Comparison of ENCODE assay signal across 9 mouse cellular contexts in genomic region chr11:62789617-62789936, GRCm38 (mm10). TPM values are rescaled to one million over a fixed set of nuclear protein-coding genes. Genes with fewer than 3 reads are reported as not detected.
DNase-seq lines count a peak whose midpoint lies in the region; ATAC-seq and TF ChIP-seq lines count a peak whose summit lies in the region.
"Had no signal": no experiment of that assay in that cellular context is flagged by ENCODE, and none has a peak within 500 bp of the region (broad histone marks: within the 10 kb centered on the region; RNA-seq: fewer than 3 reads in every experiment).

No protein-coding gene starts in this region.

- peak overlapping the region; percentile 60 for H3K4me3 ChIP-seq in heart, embryonic 11.5 days (ENCODE audit: low read depth, low read length)
- H3K4me3 ChIP-seq in E14TG2a.4 (replicated peaks; ENCODE audit: low read length) = peak overlapping the region; percentile 85
- H3K4me3 ChIP-seq in forebrain, embryonic 14.5 days (ENCODE audit: low read depth, low read length) = peak overlapping the region; percentile 60
- H3K4me3 ChIP-seq in liver, embryonic 14.5 days (ENCODE audit: insufficient read depth in 1 of 2, low read depth in 2 of 2, low read length in 2 of 2) = peak overlapping the region; percentile 49 to 70

- H3K36me3 ChIP-seq in heart, embryonic 11.5 days (ENCODE audit: control insufficient read depth, insufficient read depth, low read length) = peaks cover 1% of the 10 kb centered on the region; the same call in 1 of the 2 replicates
- no peaks in the 10 kb centered on the region for H3K36me3 ChIP-seq in E14TG2a.4 (ENCODE audit: insufficient read depth, low read length)
- peaks cover 10% of the 10 kb centered on the region for H3K36me3 ChIP-seq in forebrain, embryonic 14.5 days (ENCODE audit: control insufficient read depth, insufficient read depth, low read length)
- no peaks in the 10 kb centered on the region for H3K36me3 ChIP-seq in liver, embryonic 14.5 days (replicated peaks; ENCODE audit: control insufficient read depth, insufficient read depth, low read depth)

- peak overlapping the region; percentile 76 for H3K4me2 ChIP-seq in heart, embryonic 11.5 days
- H3K4me2 ChIP-seq in forebrain, embryonic 14.5 days (ENCODE audit: low read length) = peak overlapping the region; percentile 75
- peak overlapping the region; percentile 70 for H3K4me2 ChIP-seq in liver, embryonic 14.5 days (ENCODE audit: low read depth)

- H3K9ac ChIP-seq in heart, embryonic 11.5 days (ENCODE audit: low read depth, low read length) = peak overlapping the region; percentile 76
- peak overlapping the region; percentile 83 for H3K9ac ChIP-seq in forebrain, embryonic 14.5 days (ENCODE audit: low read length)
- no peak overlapping the region; the same call in 1 of the 2 replicates for H3K9ac ChIP-seq in liver, embryonic 14.5 days (replicated peaks)

- DNase-seq in heart, postnatal 14 days = no peak
- no peak for DNase-seq in forebrain, embryonic 14.5 days (ENCODE audit: low spot score)
- no peak for DNase-seq in liver, embryonic 14.5 days (ENCODE audit: low read depth in 3 of 3, low spot score in 3 of 3)
- no peak for DNase-seq in ovary, adult 18-20 months (ENCODE audit: low spot score)
- no peak for DNase-seq in layer of hippocampus, adult 11-12 months (ENCODE audit: low spot score)

- H3K27me3 ChIP-seq in heart, embryonic 11.5 days (ENCODE audit: control insufficient read depth, insufficient read depth, low read length) = no peaks in the 10 kb centered on the region
- peaks cover 8% of the 10 kb centered on the region for H3K27me3 ChIP-seq in E14TG2a.4 (ENCODE audit: insufficient read depth, low read length)
- H3K27me3 ChIP-seq in forebrain, embryonic 14.5 days (replicated peaks; ENCODE audit: control insufficient read depth, insufficient read depth, low read length) = no peaks in the 10 kb centered on the region
- no peaks in the 10 kb centered on the region for H3K27me3 ChIP-seq in liver, embryonic 14.5 days (ENCODE audit: control insufficient read depth, insufficient read depth, low read length)

- no peak for TF ChIP-seq CTCF in E14TG2a.4 (conservative IDR thresholded peaks at IDR 0.05; ENCODE audit: low read length)
- no peak for TF ChIP-seq CTCF in liver, embryonic 14.5 days (IDR thresholded peaks at IDR 0.05; ENCODE audit: low read depth)

- WGBS in heart, embryonic 11.5 days (ENCODE audit: insufficient replicate concordance) = 57% methylated on average over 3 of the region's 3 CpGs
- 58% methylated on average over 3 of the region's 3 CpGs for WGBS in forebrain, embryonic 14.5 days
- WGBS in liver, embryonic 14.5 days (ENCODE audit: insufficient replicate concordance) = 48% methylated on average over 3 of the region's 3 CpGs

- intact Hi-C loops in heart, postnatal 14 days (cut with DNase I) = no loop called here

- ATAC-seq in heart, embryonic 11.5 days (replicated peaks; ENCODE audit: insufficient number of reproducible peaks, low FRiP score, low TSS enrichment) = no peak
- ATAC-seq in forebrain, embryonic 14.5 days = no peak
- no peak for ATAC-seq in liver, embryonic 14.5 days (ENCODE audit: insufficient read depth)
- no peak for ATAC-seq in megakaryocyte-erythroid progenitor cell, adult 5-6 weeks (replicated peaks; ENCODE audit: low FRiP score, low TSS enrichment, poor library complexity, severe bottlenecking)

- H3K4me1 ChIP-seq in heart, embryonic 11.5 days (ENCODE audit: control insufficient read depth, insufficient read depth, low read length) = peaks cover 2% of the 10 kb centered on the region; the same call in 1 of the 2 replicates
- peaks cover 18% of the 10 kb centered on the region for H3K4me1 ChIP-seq in E14TG2a.4 (replicated peaks; ENCODE audit: low read depth, low read length)
- H3K4me1 ChIP-seq in forebrain, embryonic 14.5 days (ENCODE audit: control insufficient read depth, insufficient read depth, low read length) = peaks cover 5% of the 10 kb centered on the region; the same call in 1 of the 2 replicates
- H3K4me1 ChIP-seq in liver, embryonic 14.5 days (replicated peaks; ENCODE audit: control insufficient read depth in 2 of 2, insufficient read depth in 2 of 2, low read length in 1 of 2) = peaks cover 0 to 5% of the 10 kb centered on the region in 2 experiments; a peak in 2 of 4 replicates

- H3K27ac ChIP-seq in heart, embryonic 11.5 days (ENCODE audit: low read depth, low read length) = no peak overlapping the region
- peak overlapping the region; percentile 66 for H3K27ac ChIP-seq in forebrain, embryonic 14.5 days (ENCODE audit: low read depth, low read length)
- no peak overlapping the region for H3K27ac ChIP-seq in liver, embryonic 14.5 days

- no peak for TF ChIP-seq EP300 in liver, embryonic 14.5 days (IDR thresholded peaks at IDR 0.05; ENCODE audit: low read depth)

- H3K9me3 ChIP-seq in heart, embryonic 11.5 days (replicated peaks; ENCODE audit: control insufficient read depth, low read length) = no peaks in the 10 kb centered on the region
- H3K9me3 ChIP-seq in E14TG2a.4 (ENCODE audit: low read length) = no peaks in the 10 kb centered on the region
- H3K9me3 ChIP-seq in forebrain, embryonic 14.5 days (replicated peaks; ENCODE audit: control insufficient read depth, low read length) = no peaks in the 10 kb centered on the region
- no peaks in the 10 kb centered on the region for H3K9me3 ChIP-seq in liver, embryonic 14.5 days (ENCODE audit: control insufficient read depth, low read length)

RNA-seq across cellular contexts. Expression of gene Zfp286, which starts 0.3 kb away (rescaled TPM):
- 11.3 and 12.9 TPM in 2 replicates for polyA plus RNA-seq in heart, embryonic 11.5 days (2014; fragmentation: Nextera tagmentation; extraction: Ambion mirVana)
- 1 to 10 TPM; 1.0 to 1.4 TPM for total RNA-seq in heart, postnatal 14 days (2021)
- 33.6 and 37.5 TPM in 2 replicates for polyA plus RNA-seq in forebrain, embryonic 14.5 days (2014; fragmentation: Nextera tagmentation; extraction: Ambion mirVana)
- 0.45 and 0.48 TPM in 2 replicates for polyA plus RNA-seq in liver, embryonic 14.5 days (2012; rRNA removed)
- 0.80 and 1.4 TPM in 2 replicates for polyA plus RNA-seq in liver, embryonic 14.5 days (2014; fragmentation: Nextera tagmentation; extraction: Ambion mirVana)
- 1.8 and 2.6 TPM in 2 replicates for total RNA-seq in megakaryocyte-erythroid progenitor cell, adult 5-6 weeks (2014; fragmentation: Nextera tagmentation)
- 0.57 TPM in 1 of 2 replicates, not detected in the other for total RNA-seq in megakaryocyte-erythroid progenitor cell, adult 5-6 weeks (2017)

RNA-seq across cellular contexts. Expression of gene Trim16, which starts 30.5 kb away (rescaled TPM):
- 3.9 and 5.4 TPM in 2 replicates for polyA plus RNA-seq in heart, embryonic 11.5 days (2014; fragmentation: Nextera tagmentation; extraction: Ambion mirVana)
- 1 to 10 TPM; 5.8 to 6.7 TPM for total RNA-seq in heart, postnatal 14 days (2021)
- 2.7 and 4.1 TPM in 2 replicates for polyA plus RNA-seq in forebrain, embryonic 14.5 days (2014; fragmentation: Nextera tagmentation; extraction: Ambion mirVana)
- 0.39 and 0.61 TPM in 2 replicates for polyA plus RNA-seq in liver, embryonic 14.5 days (2012; rRNA removed)
- 0.43 and 0.49 TPM in 2 replicates for polyA plus RNA-seq in liver, embryonic 14.5 days (2014; fragmentation: Nextera tagmentation; extraction: Ambion mirVana)
- total RNA-seq in megakaryocyte-erythroid progenitor cell, adult 5-6 weeks (2014; fragmentation: Nextera tagmentation) = 7.5 and 9.7 TPM in 2 replicates
- 5.5 and 8.4 TPM in 2 replicates for total RNA-seq in megakaryocyte-erythroid progenitor cell, adult 5-6 weeks (2017)

RNA-seq across cellular contexts. Expression of gene Gm10428, which starts 36.7 kb away (rescaled TPM):
- polyA plus RNA-seq in heart, embryonic 11.5 days (2014; fragmentation: Nextera tagmentation; extraction: Ambion mirVana) = not detected in 2 replicates
- not detected for total RNA-seq in heart, postnatal 14 days (2021)
- polyA plus RNA-seq in forebrain, embryonic 14.5 days (2014; fragmentation: Nextera tagmentation; extraction: Ambion mirVana) = not detected in 2 replicates
- polyA plus RNA-seq in liver, embryonic 14.5 days (2012; rRNA removed) = not detected in 2 replicates
- not detected in 2 replicates for polyA plus RNA-seq in liver, embryonic 14.5 days (2014; fragmentation: Nextera tagmentation; extraction: Ambion mirVana)
- not detected in 2 replicates for total RNA-seq in megakaryocyte-erythroid progenitor cell, adult 5-6 weeks (2014; fragmentation: Nextera tagmentation)
- total RNA-seq in megakaryocyte-erythroid progenitor cell, adult 5-6 weeks (2017) = not detected in 2 replicates
- total RNA-seq: layer of hippocampus, postnatal 14 days had no signal

RNA-seq across cellular contexts. Expression of gene Fbxw10, which starts 57.3 kb away (rescaled TPM):
- 0.21 and 0.24 TPM in 2 replicates for polyA plus RNA-seq in heart, embryonic 11.5 days (2014; fragmentation: Nextera tagmentation; extraction: Ambion mirVana)
- under 1 TPM; 0.43 to 0.49 TPM for total RNA-seq in heart, postnatal 14 days (2021)
- 0.20 and 0.21 TPM in 2 replicates for polyA plus RNA-seq in forebrain, embryonic 14.5 days (2014; fragmentation: Nextera tagmentation; extraction: Ambion mirVana)
- polyA plus RNA-seq in liver, embryonic 14.5 days (2012; rRNA removed) = 0.08 TPM in 1 of 2 replicates, not detected in the other
- 0.16 TPM in 1 of 2 replicates, not detected in the other for polyA plus RNA-seq in liver, embryonic 14.5 days (2014; fragmentation: Nextera tagmentation; extraction: Ambion mirVana)
- total RNA-seq in megakaryocyte-erythroid progenitor cell, adult 5-6 weeks (2014; fragmentation: Nextera tagmentation) = 2.4 TPM in 1 of 2 replicates, not detected in the other
- total RNA-seq in megakaryocyte-erythroid progenitor cell, adult 5-6 weeks (2017) = 0.91 and 2.3 TPM in 2 replicates

RNA-seq across cellular contexts. Expression of gene Zfp287, which starts 57.9 kb away (rescaled TPM):
- 5.3 and 6.0 TPM in 2 replicates for polyA plus RNA-seq in heart, embryonic 11.5 days (2014; fragmentation: Nextera tagmentation; extraction: Ambion mirVana)
- total RNA-seq in heart, postnatal 14 days (2021) = 1 to 10 TPM; 2.8 to 3.0 TPM
- polyA plus RNA-seq in forebrain, embryonic 14.5 days (2014; fragmentation: Nextera tagmentation; extraction: Ambion mirVana) = 15.3 and 20.8 TPM in 2 replicates
- 0.21 and 0.26 TPM in 2 replicates for polyA plus RNA-seq in liver, embryonic 14.5 days (2012; rRNA removed)
- polyA plus RNA-seq in liver, embryonic 14.5 days (2014; fragmentation: Nextera tagmentation; extraction: Ambion mirVana) = 0.22 and 0.42 TPM in 2 replicates
- 0.13 and 0.67 TPM in 2 replicates for total RNA-seq in megakaryocyte-erythroid progenitor cell, adult 5-6 weeks (2014; fragmentation: Nextera tagmentation)
- 0.88 TPM in 1 of 2 replicates, not detected in the other for total RNA-seq in megakaryocyte-erythroid progenitor cell, adult 5-6 weeks (2017)
